Mouse (Mus musculus) liver (tissue): Measurements from ENCODE around the gene Mgat1.
"Not testable (repeated sequence)": the region's sequence is repeated elsewhere in the genome, so short reads cannot be mapped to it uniquely, and the experiment has no call there.

ENCODE experiments used
- DNase-seq: peaks from one replicate; pipeline ENCODE4 v3.0.0-alpha.2; 2020; ENCODE audit warnings: mixed read lengths

Mgat1 gene

GRCm38 (mm10) chr11:49243727-49244594 lies at the start of gene Mgat1:
Gene Mgat1 (plus strand): TSS chr11:49244191.
- peak; percentile 95 for DNase-seq

- not testable (repeated sequence) for DNase-seq
Measured at GRCm38 (mm10) chr11:49194771-49195170, 49.2 kb upstream of the Mgat1 start.

- DNase-seq = peak; percentile 9
Measured at GRCm38 (mm10) chr11:49195819-49196322, 48.1 kb upstream of the Mgat1 start.

GRCm38 (mm10) chr11:49200666-49201065 lies 43.3 kb upstream of the Mgat1 start:
- DNase-seq = no peak

- no peak for DNase-seq
Measured at GRCm38 (mm10) chr11:49201142-49201541, 42.8 kb upstream of the Mgat1 start.

DNA sequence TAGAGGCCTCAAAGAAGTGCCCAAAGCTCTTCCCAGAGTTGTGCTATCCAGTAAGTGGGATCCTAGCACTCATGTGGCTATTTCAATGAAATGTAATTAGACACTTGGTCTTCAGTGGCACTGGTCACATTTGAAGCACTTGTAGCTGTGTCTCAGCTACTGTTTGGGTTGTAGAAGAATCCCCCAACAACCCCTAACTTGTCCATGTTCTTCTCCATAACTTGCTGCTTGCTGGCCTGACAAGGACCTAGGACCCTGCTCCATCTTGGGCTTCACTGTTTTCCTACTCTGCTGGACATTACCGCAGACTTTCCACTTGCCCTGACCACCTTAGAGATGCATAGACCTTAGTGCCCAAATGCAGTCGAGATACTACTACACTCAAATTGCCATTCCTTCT lies 41.9 kb upstream of the Mgat1 start:
- DNase-seq = no peak

DNA sequence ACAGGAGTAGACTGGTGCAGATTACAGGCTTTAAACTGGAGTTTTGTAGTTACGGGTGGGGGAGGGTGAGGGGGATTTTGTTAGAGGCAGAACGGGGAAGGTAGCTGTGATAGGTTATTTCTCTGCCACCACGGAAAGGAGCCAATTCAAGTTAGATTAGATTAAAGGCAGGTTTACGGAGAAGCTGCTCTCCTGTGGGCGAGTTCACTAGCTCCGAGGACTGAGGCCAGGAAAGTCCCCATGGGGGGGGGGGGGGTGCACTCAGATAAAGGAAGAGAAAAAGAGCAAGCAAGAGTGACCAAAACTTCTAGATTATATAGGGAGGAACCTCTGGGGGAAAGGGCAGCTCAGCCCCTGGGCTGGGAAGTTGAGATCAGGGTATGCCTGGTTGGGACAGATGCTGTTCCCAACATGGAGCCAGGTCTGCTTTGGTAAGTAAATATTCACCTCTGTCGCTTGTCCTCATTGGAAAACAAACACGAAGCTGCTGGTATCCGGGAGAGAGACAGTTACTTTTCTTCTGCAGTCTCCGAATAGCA lies 41.4 kb upstream of the Mgat1 start:
- peak; percentile 60 for DNase-seq

DNA sequence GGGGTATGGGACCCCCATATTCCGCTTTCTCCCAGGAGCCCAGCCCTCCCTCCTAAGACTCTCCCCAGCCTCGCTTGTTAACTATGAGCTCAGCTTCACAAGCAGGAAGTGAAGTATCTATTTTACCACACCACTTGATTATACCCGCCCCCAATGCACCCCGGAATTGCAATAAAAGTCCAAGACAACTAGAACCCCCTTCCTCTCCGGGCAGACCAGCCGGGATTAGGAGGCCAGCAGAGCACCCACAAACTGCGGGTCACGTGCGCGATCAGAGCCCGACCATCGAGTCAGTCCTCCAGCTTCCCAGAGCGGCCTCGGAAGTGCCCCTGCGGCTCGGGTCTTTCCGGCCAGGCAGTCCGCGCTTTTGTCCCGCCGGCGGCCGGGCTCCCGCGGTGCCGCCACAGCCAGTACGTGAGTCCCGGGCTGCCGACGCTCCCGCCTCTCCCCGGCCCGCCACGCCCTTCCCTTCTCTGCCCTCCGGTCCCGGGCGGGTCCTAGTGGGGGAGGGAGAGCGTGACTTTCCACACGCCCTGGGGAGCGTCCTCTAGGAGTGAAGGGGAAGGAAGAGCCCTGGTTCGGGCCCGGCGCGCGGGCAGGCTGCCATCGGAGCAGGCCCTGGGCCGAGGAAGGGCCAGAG lies 40.7 kb upstream of the Mgat1 start, which contains the start of gene Zfp62:
Gene Zfp62, plus strand, starts transcription at position 164 of the 640 bp plus-strand sequence.
- DNase-seq = peak; percentile 93

GRCm38 (mm10) chr11:49203771-49204497 lies 40.1 kb upstream of the Mgat1 start:
- DNase-seq = peak; percentile 72

GRCm38 (mm10) chr11:49205080-49205590 lies 38.9 kb upstream of the Mgat1 start:
- DNase-seq = no peak

DNA sequence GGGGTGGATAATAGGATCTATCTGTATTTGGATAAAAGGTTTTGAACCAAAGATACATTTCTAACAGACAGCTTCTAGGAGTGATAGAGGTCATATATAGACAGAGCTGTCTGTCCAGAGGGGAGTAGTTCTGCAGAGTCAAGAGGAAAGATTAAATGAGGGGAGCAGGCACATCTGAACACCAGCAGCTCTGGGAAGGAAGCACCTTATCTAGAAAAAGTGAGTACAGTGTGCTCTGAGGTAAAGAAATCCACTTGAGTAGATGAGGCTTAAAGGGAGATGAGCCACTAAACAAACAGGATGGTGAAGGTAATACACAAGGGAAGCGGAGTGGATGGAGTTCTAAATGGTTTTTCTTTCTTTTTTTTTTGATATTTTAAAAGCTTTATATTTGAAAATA lies 36.5 kb upstream of the Mgat1 start:
- no peak for DNase-seq

GRCm38 (mm10) chr11:49212577-49212976 lies 31.4 kb upstream of the Mgat1 start:
- DNase-seq = peak; percentile 27

DNA sequence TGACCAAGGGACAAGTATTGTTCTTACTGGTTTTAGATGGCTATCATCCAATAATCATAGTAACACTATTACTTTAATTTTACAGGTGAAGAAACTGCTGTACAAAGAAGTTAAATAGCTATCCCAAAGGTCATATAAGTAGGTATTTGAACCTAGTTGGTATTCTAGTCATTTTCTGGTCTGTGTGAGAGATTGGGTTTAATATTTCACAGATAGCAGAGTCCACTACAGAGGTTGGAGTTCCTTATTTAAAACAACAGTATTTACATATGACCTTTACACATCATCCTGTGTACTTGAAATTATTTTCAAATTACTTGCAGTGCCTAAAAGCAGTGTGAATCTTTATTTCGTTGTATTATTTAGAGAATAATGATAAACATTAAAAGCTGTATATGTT lies 30.5 kb upstream of the Mgat1 start:
- no peak for DNase-seq

DNA sequence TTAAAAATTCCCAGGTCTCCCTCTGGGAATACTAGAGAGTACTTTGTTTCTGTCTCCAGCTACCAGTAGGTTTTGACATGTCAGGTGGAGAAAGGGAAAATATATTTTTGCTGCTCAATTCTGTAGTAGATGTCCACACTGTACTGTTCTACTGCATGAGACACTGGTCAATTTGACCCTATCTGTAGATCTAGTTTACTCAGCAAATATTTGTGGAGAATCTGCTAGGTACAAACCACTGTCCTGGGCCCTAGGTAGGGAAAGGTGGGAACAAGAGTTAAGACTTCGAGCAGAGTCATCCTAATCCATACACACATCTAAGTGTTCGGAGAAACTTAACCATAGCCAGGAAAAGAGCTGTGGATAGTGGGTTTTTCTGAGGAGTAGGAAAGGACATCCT lies 24.7 kb upstream of the Mgat1 start:
- no peak for DNase-seq

DNA sequence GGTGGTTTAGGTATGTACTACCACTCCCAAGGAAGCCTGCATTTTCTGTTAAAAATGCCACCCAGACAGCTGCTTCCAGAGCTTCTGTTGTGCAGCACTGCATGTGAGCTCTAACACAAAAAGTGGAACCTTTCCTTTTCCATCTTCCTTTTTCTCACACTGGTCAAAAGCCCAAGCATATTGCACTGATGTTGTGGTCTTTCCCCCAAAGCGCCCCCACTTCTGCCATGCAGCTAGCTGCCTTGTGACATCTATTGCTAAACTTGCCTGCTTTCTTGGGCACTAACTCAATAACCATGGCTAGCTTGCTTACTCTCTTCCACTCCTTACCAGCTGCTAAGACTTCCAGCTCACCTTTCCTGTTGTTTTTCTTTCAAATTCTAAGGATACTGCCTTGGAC lies 19.5 kb upstream of the Mgat1 start:
- DNase-seq = no peak

DNA sequence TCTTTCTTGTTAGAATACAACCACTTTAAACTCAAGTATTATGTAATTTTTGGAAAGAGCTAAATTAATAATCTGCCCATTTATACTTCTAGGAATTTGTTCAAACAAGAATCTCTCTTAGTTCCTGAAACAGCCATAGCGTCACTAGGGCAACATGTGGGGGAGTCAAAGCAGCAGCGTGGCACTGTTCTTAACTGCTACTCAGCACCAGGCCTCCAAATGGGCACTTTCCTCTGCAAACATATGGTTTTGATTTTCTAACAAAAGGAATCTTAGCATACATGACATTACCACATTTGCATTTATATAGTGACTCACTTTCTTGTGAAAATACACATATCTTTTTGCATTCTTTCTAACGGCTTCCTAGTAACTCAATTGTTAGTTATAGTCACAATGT lies 11.2 kb upstream of the Mgat1 start:
- DNase-seq = no peak

DNA sequence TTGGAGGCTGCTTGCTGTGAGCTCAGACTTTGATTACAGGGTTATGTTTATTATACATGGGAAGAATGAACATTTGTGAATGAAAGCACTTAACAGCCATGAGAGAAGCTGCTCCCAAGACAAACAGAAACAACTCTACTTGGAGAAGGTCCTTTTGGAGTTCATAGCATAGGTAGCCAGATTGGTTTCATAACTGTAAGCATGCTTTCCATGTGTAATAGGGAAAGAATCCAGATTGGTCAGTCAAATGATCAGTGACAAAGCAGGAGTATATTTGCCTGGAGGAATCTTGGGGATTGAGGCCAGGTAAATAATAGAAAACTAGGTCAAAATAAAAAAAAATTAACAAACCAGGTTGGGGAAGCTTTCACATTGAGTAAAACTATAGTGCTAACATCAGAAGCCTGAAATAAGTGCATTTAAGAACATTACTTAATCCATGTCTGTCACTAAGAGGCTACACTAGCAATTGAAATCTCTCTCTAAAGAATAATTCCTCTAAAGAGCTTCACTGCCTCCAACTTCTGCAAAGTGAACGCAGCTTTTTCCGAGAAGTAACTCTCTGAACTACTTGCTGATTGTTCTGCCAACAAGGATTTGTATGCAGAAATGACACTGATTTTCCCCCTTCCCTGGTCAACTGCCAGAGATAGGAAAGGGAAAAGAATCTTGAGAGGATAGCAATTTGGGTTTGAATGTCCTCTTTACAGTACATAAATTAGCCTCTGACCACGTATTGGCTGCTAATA lies 8.4 kb upstream of the Mgat1 start:
- DNase-seq = no peak

- no peak for DNase-seq
Measured at GRCm38 (mm10) chr11:49236891-49237290, 7.1 kb upstream of the Mgat1 start.

DNA sequence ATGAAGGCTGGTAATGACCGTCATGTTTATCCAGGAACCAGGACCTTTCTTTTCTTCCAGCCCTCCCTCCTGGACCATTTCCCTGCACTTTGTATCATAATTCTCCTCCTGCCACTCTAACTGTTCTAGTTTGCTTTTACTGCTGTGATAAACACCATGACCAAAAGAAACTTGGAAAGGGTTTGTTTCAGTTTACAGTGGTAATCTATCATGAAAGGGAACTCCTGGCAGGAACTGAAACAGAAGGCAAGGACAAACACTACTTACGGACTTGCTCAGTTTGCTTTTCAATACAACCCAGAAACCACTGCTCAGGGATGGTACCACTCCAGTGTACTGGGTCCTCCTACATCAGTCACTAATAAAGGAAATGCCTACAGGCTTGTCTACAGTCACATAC lies 6.5 kb upstream of the Mgat1 start:
- no peak for DNase-seq

DNA sequence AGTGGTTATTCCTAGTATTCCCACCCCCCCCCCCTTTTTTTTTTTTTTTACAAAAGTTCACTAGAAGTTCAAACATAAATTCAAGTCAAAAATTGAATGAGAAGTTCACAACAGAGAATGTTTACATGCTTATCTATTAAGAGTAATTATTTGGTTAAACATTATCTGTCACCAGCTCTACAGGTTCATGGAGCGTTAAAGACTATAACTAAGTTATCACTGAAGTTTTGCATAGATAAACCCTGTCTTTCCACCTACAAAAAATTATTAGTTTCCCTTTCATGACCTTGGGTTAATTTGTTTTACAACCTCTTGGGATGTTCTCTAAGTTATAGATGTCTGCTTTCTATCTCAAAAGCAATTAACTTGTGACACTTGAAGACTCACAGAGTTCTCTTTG lies 3.7 kb upstream of the Mgat1 start:
- no peak for DNase-seq

- DNase-seq = no peak
Measured at GRCm38 (mm10) chr11:49240874-49241273, 3.1 kb upstream of the Mgat1 start.

DNA sequence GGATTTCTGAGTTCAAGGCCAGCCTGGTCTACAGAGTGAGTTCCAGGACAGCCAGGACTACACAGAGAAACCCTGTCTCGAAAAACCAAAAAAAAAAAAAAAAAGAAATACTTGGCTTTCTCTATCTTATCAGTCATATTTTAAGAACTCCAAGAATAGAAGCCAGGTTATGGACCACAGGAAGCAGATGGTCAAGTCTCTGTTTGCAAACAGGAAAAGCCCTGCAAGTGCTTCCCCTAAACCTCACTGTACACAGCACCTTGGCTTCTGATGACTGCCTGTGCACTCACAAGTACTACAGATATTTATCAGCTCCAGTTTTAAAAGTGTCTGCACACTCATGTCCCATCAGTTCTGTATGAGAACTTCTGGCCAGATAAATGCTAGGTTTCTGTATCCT lies 2.5 kb upstream of the Mgat1 start:
- DNase-seq = no peak
